Mouse (Mus musculus) left cerebral cortex, adult 11 months (tissue): ENCODE results near the gene 9330182O14Rik.
A peak's percentile ranks its signal among the peaks of the same experiment; 100 is the strongest.

Experiments
- DNase-seq: peaks from one replicate; pipeline ENCODE4 v3.0.0; 2022; ENCODE audit warnings: low spot score

The 9330182O14Rik gene

DNA sequence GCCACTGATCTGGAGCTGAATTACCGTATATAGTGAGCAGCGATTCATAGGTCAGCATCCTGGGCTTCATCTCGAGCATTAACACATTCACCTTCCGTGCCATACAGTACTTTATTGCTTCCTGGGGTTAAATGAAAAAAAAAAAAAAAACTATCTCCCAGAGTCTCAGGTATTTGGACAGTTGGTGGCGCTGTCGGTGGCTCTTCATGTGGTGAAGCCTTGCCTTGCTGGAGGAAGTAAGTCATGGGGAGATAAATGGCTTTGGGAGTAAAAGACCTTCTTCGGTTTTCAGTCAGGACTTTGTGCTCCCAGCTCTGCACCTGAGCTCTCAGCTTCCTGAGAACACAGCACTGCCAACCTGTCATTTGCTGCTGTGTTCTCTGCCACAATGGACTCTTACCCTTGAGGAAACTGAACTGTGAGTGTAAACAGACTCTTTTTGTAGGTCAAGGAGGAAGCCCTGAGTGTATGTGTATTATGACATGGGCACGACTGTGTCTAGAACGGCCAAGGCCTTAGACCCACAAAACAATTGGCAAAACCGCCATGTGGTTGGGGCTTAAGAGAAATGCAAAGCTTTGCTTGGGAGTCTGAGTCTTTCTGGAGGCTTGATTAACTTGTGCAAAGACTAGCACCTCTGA lies at the start of gene 9330182O14Rik:
9330182O14Rik (plus strand) TSS at position 214 of the 641 bp plus-strand sequence.
- DNase-seq = no peak

DNA sequence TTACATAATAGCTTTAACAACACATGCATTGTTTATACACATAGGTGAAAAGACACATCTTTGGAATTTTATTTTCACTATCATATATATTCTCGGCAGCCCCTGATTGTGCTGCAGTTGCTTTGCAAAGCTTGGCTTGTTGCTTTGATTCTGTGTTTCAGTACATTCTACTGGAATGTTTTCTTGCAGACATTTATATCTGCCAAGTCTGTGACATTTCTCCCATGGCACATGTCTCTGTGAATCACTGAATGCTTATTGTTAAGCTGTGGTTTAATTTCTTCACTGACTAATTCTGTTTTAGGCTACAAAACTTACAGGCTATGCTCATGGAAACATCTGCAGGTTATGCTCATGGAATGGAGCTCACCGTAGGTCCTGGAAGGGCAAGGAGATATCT lies 30.9 kb upstream of the 9330182O14Rik start:
- DNase-seq = no peak

DNA sequence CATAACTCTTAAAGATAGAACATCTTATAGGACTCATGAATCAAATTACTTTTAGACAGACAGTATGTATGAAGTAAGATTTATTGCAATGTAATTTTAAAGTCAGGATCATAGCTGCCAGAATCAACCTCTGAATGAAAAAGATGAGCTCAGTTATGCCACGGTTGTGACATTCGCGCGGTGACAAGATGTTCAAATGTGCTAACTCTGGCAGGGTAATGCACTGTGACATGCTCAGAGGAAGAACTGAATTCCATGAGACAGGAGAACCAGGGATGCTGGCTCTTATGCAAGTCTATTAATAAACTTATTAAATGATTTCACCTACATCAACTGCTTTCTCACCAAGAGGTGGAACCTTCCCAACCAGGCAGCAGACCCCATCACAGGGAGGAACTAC lies 28.5 kb upstream of the 9330182O14Rik start:
- no peak for DNase-seq

DNA sequence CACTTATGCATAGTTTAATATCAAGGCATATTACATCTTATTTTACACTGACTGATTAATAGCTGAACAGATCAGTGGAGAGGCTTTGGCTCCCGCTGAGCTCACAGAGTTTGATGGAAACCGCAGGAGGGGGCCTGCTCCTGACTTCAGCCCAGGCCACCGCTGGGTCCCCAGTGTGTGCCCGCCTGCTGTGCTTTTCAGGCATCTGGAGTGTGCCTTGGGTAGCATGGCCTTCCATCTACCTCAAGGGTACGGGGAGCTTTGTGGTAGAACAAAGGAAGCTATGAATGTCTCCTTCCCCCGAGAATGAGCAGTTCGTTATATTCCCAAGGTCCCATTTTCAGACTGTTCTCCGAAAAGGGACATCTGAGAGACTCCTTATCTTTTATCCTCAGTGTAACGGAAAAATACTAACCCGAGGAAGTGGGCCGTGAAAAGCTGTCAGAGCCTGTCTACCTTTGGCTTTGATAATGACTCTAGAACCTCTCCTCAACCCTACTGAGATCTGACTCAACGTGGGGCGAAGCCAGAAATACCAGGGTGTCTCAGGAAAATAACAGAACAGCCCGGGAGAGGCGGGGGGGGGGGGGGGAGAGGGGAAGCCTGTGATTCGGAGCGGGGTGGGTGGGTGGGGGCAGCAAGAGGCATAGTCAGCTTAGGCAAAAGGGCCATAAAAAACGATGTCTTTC lies 20.1 kb upstream of the 9330182O14Rik start:
- DNase-seq = peak; percentile 19

DNA sequence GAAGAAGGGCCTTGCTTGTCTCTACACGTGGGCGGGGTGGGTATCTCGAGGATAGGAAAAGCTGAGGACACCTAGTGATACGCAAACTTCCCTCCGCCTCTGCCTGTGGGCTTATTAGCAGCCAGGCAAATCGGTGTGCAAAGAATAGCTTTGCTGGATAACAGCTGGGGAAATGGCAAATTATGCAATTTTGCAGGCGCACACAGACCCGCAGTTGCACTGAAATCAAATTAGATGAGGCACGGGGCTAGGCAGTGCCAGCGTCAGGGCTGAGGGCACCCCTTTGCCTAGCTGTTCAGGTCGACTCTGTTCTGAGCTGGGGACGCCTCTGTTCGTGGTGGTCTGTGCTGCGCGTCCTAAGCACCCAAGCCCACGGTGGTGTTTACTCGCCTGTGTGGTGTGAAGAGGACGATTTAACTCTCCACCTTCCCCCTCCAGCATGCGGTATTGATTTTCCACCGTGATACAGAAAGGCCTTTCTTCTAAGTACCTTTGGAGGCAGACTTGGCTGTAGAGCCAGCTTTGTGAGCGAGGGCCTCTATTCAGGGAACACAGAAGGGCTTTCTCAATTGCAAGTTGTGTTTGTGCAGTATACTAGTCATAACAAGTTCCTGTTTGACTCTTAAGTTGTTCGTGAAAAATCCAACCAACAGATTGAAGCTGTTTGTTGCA lies 19.4 kb upstream of the 9330182O14Rik start:
- peak; percentile 41 for DNase-seq

DNA sequence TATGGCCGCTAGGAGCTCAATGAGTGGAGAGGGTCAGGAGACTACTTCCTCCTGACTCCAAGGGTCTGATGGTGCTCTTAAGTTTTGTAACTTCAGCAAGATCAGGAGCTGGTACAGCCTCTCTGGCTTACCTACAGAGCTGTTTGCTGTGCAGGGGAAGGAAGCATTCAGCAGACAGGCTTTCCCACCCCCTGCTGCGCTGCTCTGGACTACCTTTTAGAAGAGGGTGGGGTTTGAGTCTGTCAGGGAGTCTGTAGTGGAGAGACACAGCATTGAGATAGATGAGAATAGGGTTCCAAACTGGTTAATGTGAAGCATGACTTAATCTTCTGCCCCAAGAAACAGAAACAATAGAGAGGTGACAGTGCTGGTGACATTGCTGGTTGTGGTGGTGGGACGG lies 17.8 kb upstream of the 9330182O14Rik start:
- DNase-seq = no peak

DNA sequence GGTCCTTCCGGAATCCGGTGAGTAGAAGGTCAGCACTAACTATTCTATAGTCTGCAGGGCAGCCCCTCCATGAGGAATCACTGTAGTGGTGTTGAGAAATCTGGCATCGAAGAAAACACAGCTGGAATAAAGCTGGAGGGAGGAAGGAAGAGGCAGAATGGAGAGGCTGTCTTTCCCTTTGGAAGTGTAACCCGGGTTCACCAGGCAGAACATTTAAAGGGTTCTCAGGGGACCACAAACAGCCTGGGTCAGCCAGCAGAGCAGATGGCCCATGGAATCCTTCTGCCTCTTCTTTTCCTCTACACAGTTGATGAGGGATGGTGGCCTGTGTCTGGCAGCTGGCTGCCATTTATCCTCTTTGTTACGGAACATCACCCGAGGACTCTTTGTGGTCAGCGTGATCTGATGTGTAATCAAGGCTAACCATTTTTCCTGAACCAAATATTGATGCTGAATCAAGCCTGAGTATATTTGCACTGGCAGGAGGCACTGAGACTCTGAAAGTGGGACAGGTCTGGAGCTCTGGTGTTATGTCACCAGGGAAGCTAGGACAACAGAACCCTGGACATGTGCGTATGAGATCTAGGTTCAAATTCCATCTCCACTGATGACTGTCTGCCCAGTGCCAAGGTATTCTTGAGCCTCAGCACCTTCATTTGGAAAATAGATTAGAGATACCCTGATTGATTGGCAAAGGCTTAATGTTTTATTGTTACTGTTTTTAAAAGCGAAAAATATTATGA lies 9.8 kb upstream of the 9330182O14Rik start:
- DNase-seq = no peak

DNA sequence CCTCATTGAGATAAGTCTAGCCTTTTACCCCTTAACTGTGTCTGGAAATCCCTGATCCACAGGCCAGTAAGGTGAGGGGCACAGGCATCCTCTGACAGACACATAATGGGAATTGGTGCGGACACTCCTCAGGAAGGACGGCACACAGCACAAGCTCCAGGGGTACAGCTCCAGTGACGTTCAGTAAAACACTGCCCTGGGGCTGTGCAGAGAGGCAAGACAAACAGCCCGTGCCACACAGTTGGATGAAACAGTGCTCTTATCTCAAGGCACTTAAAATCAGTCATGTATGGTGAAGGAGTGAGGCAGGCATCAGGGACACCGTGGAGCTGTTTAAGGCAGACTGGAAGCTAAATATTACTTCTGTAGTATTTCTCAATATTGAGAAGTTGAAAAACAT lies 4.7 kb upstream of the 9330182O14Rik start:
- DNase-seq = no peak

DNA sequence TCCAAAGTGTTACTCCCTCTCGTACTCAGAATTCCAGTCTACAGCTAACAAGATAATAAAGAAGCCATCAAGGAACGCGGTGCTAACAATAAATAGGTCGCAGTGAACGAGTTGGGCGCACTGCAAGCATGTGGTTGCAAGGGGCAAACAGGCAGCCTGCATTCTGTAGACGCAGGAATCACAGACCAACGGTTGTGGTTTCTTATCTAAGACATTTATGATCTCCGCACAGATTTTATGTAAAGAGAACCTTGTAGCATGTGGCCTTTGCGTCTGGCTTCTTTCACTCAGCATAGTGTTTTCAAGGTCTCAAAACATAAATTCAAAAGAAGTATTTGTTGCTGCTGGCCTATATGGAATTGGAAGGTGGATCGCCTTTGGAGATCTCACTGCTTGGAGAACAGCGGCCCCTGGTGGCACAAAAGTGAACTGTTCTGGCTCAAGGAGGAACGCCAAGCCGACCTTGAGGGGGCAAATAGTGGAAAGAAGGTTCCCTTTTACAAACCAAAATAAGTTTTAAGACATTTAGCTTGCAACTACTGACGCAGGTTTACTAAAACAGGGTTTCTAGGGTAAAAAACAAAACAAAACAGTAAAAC lies 3.2 kb upstream of the 9330182O14Rik start:
- DNase-seq = peak; percentile 62

DNA sequence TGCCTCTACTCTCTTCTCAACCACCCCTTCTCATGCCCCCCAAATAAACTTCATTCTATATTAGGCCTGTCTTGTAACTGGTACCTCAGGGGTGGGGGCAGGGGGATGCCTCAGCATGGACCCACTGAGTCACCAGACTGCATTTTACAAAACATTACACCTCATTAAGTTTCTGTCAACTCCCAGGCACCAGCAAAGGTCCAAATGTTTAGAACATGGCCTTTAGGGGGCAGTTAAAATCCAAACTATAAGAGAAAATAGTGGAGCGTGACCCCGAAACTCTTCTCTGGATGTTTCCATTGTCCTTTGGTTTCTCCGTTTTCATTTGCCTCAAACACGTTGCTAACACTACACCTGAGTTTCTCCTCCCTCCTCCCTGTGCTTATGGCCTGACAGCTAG lies 1.8 kb upstream of the 9330182O14Rik start:
- DNase-seq = no peak

DNA sequence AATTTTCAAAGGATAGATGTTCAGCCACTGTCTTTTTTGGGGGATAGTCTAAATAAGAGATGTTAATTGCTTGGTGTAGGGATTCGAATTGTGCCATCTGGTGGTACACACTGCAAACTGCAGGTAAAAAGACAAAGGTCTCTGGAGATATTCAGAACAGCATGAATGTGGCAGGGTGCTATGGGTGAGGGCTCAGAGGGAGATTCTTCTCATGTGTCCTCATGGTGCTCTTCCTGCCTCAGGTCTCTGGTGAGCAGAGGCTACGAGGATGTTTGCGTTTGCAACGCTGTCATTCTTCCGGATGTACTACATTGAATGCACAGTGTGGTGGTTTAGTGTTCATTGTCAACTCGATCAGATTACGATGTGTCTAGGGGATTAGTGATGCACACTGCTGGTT lies 10.1 kb downstream of the 9330182O14Rik start:
- no peak for DNase-seq

DNA sequence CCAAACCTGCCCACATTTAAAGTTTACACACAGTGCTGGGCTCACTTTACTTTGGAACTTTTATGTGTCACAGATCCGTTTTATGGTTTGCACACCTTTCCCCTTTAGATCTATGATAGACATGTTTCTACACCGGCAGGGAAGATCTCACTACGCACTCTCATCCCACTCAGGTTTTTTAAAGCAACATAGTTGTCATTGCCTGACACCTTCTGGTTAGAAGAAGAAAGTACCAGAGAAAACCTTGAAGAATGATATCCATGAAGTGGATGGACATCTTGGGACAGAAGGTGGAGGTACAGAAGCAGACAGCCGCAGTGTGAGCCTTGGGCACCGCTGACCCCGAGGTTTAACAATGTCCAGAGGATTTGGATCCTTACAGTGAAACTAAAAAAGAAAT lies 23.5 kb downstream of the 9330182O14Rik start:
- no peak for DNase-seq

DNA sequence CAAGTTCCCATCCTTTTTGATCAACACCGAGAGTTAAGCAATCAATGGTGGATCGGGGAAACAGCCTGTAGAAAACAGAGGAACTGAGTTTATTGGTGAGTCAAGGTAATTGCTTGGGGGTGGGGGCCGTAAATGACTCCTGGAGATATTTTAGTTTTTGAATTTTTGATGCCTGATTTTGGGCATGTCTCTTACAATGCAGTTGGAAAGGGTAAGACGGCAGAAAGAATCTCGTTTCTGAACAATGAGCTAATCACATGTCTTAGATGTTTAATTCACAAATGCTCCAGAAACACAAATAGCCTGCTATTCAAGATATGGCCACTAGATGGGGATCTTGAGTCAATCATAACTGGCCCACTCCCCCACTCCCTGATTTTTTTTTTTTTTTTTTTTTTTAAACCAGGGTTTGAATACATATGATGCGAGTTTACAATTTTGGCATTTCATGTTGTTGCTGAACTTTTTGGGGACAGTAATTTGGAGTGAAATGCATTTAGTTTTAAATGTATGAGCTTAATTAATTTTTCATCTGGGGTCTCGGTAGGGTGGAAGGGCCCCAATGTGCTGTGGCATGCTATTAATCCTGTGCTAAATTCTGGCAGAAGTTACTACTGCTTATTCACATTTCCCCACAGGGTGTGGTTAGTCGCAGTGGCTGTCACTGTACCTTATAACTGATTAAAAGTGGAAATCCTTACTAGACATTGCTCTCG lies 32.6 kb downstream of the 9330182O14Rik start:
- DNase-seq = peak; percentile 47

DNA sequence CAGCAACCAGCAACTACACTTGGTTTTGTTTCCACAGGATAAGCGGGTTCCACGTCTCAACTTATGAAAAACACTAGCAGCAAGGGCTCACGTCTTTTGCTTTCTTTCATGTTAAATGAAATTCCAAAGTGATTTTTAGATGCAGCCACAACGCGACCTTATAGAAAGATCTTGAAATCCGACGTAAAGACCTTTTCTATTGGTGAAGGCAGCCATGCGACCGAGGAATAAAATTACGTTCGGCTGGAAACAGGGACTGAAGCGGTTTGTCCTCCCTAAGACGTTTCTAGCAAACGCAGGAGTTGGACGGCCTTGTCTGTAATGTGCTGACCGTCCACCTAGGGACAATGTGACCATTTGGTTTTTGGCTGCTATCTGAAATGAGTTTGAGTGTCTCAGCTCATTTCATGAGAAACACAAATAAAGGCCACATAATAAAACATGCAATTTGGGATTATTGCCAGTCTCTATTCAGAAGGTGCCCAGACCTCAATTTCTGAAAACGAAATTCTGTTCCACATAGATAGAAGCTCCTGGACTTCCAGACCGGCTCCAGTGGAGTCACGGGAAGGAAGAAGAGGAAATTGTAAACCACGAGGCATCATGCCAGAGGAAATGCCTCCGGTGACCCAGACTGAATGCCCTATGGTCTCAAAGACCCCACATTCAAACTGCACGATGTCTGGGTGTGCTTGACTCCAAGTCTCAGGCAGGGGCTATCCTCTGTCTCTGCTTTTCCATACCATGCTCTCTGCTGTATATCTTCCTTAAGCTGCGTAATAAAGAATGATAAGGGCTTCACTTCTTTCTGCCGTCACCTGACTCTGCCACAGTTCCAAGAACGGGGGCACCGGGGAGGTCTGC lies 33.3 kb downstream of the 9330182O14Rik start:
- DNase-seq = no peak

DNA sequence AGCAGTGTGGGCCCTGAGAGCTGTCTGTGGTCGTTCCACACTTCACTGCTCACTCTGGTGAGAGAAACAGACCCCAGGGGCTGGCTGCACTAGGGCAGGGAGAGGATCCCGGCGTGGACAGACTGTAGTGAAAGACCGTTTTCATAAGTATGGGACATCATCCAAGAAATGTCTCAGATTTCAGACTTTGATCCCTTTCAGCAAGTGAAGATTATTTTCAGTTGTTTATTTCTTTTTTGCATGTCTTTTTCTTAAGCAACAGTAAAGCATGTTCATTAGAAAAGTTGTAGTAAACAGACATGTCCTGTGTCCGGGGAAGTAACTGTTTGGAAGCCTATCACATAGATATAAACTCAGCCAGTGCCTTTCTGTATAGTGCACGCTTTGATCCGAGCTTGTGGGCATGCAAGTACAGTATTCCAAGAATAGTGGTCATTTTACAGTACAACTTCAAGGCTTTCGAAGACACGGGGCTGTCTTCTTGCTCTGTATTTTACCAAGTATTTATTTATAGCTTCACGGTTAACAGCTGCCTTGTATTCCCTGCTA lies 34.0 kb downstream of the 9330182O14Rik start:
- no peak for DNase-seq

DNA sequence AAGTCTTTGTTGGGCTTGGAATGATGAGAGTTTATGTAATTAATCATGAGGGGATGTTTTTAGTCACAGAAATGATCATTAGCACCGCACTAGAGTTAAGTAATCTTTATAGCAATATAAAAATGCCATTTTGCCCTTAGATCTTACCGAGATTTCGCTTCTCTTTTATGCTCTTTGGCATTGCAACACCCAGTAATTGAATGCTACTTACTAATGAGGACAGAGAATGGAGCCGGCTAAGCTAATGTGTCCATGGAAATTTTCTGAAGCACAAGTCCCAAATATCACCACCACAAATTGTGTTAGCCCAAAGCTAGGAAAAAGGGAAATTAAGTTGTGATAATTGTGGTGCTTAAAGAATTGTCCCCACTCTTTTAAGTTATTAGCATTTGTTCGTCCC lies 34.9 kb downstream of the 9330182O14Rik start:
- no peak for DNase-seq

DNA sequence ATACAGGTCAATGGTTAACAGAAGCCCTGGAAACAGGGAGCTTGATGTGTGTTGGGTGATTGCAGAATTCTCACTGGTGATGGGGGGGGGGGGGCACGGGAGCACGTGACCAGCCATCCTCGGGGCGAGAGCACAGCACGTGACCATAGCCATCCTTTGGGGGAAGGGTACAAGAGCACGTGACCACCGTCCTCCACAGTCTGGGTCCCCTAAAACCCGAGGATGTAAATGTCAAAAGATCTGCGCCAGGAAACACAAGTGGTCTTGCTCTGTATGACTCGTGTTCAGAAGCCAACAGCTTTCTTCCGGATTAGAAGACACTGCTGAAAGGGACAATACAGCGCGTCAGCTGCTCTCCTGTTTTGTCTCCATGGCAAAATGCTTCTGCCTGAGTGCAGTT lies 35.5 kb downstream of the 9330182O14Rik start:
- DNase-seq = no peak

DNA sequence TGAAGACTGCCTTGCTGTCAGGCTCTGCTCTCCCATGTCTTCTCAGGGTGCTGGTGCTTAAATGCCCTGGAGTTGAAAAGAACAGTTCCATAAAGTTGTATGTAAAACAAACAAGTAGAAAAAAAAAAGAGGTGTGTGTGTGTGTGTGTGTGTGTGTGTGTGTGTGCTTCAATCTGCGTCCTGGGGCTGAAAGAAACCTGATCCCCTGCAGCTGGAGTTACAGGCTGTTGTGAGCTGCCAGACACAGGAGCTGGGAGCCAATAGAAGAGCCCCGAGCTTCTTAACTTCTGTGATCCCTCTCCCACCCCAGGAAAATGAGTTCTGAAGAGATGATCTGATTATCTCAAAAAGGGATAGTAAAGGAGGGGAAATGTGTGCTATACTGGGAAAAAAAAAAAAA lies 45.3 kb downstream of the 9330182O14Rik start:
- DNase-seq = no peak

DNA sequence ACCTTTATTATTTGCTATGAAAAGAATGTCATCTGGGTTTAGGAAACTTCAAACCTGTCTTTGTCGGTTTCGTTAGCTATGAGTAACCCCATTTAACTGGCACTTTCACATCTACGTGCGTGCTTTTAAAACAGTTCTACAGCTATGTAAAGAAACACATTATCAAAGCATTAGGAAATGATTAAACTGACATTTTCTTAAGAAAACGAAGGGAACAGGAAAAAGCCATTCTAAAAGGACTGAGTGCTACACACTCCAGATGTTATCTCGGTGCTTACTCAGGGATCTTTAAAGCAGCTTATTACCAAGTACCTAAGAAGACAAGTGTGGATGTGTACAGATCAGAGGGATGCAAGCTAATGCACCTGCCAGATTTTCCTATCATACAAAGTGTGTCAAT lies 52.9 kb downstream of the 9330182O14Rik start:
- no peak for DNase-seq
